Mouse (Mus musculus): ENCODE measurements around the gene Tgfbi.

GRCm38 (mm10) chr13:56654176-56654575, 44.9 kb downstream of the Tgfbi start:
- TF ChIP-seq USF1 (IDR thresholded peaks at IDR 0.05; ENCODE audit: low read depth) (no peak), MAX (IDR thresholded peaks at IDR 0.05; ENCODE audit: low read depth) (no peak)

All from myocyte (in vitro differentiated cells).